Mouse (Mus musculus) kidney, adult 2 months (tissue): Measurements from ENCODE around the gene Etl4. TPM values are rescaled to one million over a fixed set of nuclear protein-coding genes. Genes with fewer than 3 reads are reported as not detected.

Source experiments
- DNase-seq: peaks from one replicate; pipeline ENCODE4 v3.0.0; 2021
- H3K27ac ChIP-seq: fragments of 200-500 bp; 2 replicates; pipeline ENCODE4 v1.5.1; 2012; ENCODE audit warnings: low read depth, low read length, control low read depth, inconsistent platforms; ENCODE audit not compliant: insufficient read depth
- H3K27me3 ChIP-seq: fragments of 200-500 bp; replicated peaks from 2 replicates; pipeline ENCODE4 v1.6.1; 2012; ENCODE audit warnings: mild to moderate bottlenecking, moderate library complexity, low read length, inconsistent platforms; ENCODE audit not compliant: control insufficient read depth, insufficient read depth
- H3K36me3 ChIP-seq: fragments of 200-500 bp; 2 replicates; pipeline ENCODE4 v1.6.1; 2012; ENCODE audit warnings: mild to moderate bottlenecking, moderate library complexity, low read length, inconsistent platforms; ENCODE audit not compliant: control insufficient read depth, insufficient read depth
- H3K4me1 ChIP-seq: fragments of 200-500 bp; 2 replicates; pipeline ENCODE4 v1.6.1; 2011; ENCODE audit warnings: low read length; ENCODE audit not compliant: control insufficient read depth, insufficient read depth
- H3K4me3 ChIP-seq: fragments of 200-500 bp; 2 replicates; pipeline ENCODE4 v1.5.1; 2011; ENCODE audit warnings: mild to moderate bottlenecking, low read depth, low read length, control low read depth; ENCODE audit not compliant: insufficient read depth
- CTCF ChIP-seq: fragments of 200-500 bp; conservative IDR thresholded peaks from 2 replicates; pipeline ENCODE4 v1.5.1; 2011; ENCODE audit warnings: low read depth, mild to moderate bottlenecking, control low read depth, low read length, moderate library complexity, mixed read lengths; ENCODE audit not compliant: insufficient read depth, insufficient read length
- POLR2A ChIP-seq: fragments of 200-500 bp; IDR thresholded peaks from one replicate; pipeline ENCODE4 v1.6.1; 2011; ENCODE audit warnings: low read depth, low read length, control low read depth
- WGBS: fragments of 180-500 bp; shearing (Covaris S2); methylation state at CpG from one replicate; pipeline ENCODE4 v1.1.7; 2018; 5-methylcytosine and 5-hydroxymethylcytosine counted together
- polyA plus RNA-seq: library from polyadenylated mRNA; depleted of rRNA; stranded (reverse); fragments of >200 nt; gene quantifications from 2 replicates; pipeline ENCODE4 v1.2.3, GENCODE M21; 2012

The Etl4 gene
- polyA plus RNA-seq, 1 experiment: 21.4 TPM

- WGBS: 74% methylated on average over 8 of the region's 8 CpGs
- DNase-seq: no peak
These were observed 586.7 kb downstream of the Etl4 start for GRCm38 (mm10) chr2:20496219-20496800.

GRCm38 (mm10) chr2:20507832-20508723 lies 598.5 kb downstream of the Etl4 start:
- no peaks in the 10 kb centered on the region for H3K27me3 ChIP-seq
- H3K36me3 ChIP-seq: no peaks in the 10 kb centered on the region
- H3K27ac ChIP-seq: no peak overlapping the region
- TF ChIP-seq POLR2A (no peak), CTCF (no peak)
- 55% methylated on average over 6 of the region's 6 CpGs for WGBS
- no peak for DNase-seq
- no peaks in the 10 kb centered on the region for H3K4me1 ChIP-seq
- no peak overlapping the region for H3K4me3 ChIP-seq

More at GRCm38 (mm10) chr2:20496219-20496800, 586.7 kb downstream of the Etl4 start:
- TF ChIP-seq POLR2A: no peak
- TF ChIP-seq CTCF: no peak
- no peak overlapping the region for H3K27ac ChIP-seq
- H3K27me3 ChIP-seq: no peaks in the 10 kb centered on the region
- no peaks in the 10 kb centered on the region for H3K36me3 ChIP-seq
- H3K4me3 ChIP-seq: no peak overlapping the region
- no peaks in the 10 kb centered on the region for H3K4me1 ChIP-seq

GRCm38 (mm10) chr2:20508724-20509052 lies 599.1 kb downstream of the Etl4 start:
- TF ChIP-seq CTCF: no peak
- Histone ChIP-seq H3K4me3 (no peak overlapping the region), H3K36me3 (no peaks in the 10 kb centered on the region), H3K4me1 (no peaks in the 10 kb centered on the region), H3K27me3 (no peaks in the 10 kb centered on the region), H3K27ac (no peak overlapping the region)
- DNase-seq: no peak
- WGBS: 65% methylated on average over 3 of the region's 3 CpGs

- 79% methylated on average over 2 of the region's 2 CpGs for WGBS
- Histone ChIP-seq H3K27me3 (no peaks in the 10 kb centered on the region), H3K4me3 (no peak overlapping the region), H3K4me1 (no peaks in the 10 kb centered on the region), H3K27ac (no peak overlapping the region), H3K36me3 (no peaks in the 10 kb centered on the region)
- DNase-seq: no peak
- no peak for TF ChIP-seq POLR2A
- TF ChIP-seq CTCF: no peak
These were observed 600.5 kb downstream of the Etl4 start for GRCm38 (mm10) chr2:20510061-20510460.

- no peak overlapping the region for H3K4me3 ChIP-seq
- DNase-seq: no peak
- no peaks in the 10 kb centered on the region for H3K36me3 ChIP-seq
- no peak overlapping the region for H3K27ac ChIP-seq
- peaks cover 8% of the 10 kb centered on the region; the same call in 1 of the 2 replicates for H3K4me1 ChIP-seq
- TF ChIP-seq CTCF (no peak), POLR2A (no peak)
- 92% methylated on average over 8 of the region's 8 CpGs for WGBS
- H3K27me3 ChIP-seq: no peaks in the 10 kb centered on the region
These were observed 606.8 kb downstream of the Etl4 start for GRCm38 (mm10) chr2:20516270-20516865.

- TF ChIP-seq POLR2A: no peak
- no peak for TF ChIP-seq CTCF
- 77% methylated on average over 2 of the region's 2 CpGs for WGBS
- Histone ChIP-seq H3K4me1 (peaks cover 8% of the 10 kb centered on the region; the same call in 1 of the 2 replicates), H3K36me3 (no peaks in the 10 kb centered on the region), H3K4me3 (no peak overlapping the region), H3K27ac (no peak overlapping the region), H3K27me3 (no peaks in the 10 kb centered on the region)
- DNase-seq: no peak
These were observed 608.3 kb downstream of the Etl4 start for GRCm38 (mm10) chr2:20517853-20518252.

- no peak overlapping the region for H3K27ac ChIP-seq
- TF ChIP-seq POLR2A (no peak), CTCF (no peak)
- H3K36me3 ChIP-seq: no peaks in the 10 kb centered on the region
- peak; percentile 84 for DNase-seq
- peaks cover 8% of the 10 kb centered on the region; the same call in 1 of the 2 replicates for H3K4me1 ChIP-seq
- no peaks in the 10 kb centered on the region for H3K27me3 ChIP-seq
- no peak overlapping the region for H3K4me3 ChIP-seq
- WGBS: 16% methylated on average over 2 of the region's 2 CpGs
These were observed 608.9 kb downstream of the Etl4 start for GRCm38 (mm10) chr2:20518506-20518905.
